Mouse (Mus musculus): Measurements from ENCODE around the gene Retreg3.

- TF ChIP-seq EP300 (IDR thresholded peaks at IDR 0.05) (no peak), CTCF (IDR thresholded peaks at IDR 0.05) (no peak)
Observed at GRCm38 (mm10) chr11:101155151-101155550, 35.5 kb upstream of the Retreg3 start.

Data from lung, postnatal 0 days (tissue).